Mouse (Mus musculus): ENCODE results near the gene Lyar. TPM values are rescaled to one million over a fixed set of nuclear protein-coding genes. Genes with fewer than 3 reads are reported as not detected.

Lyar gene
- polyA plus RNA-seq, 1 experiment from 2014 or later, result 47.7 TPM

DNA sequence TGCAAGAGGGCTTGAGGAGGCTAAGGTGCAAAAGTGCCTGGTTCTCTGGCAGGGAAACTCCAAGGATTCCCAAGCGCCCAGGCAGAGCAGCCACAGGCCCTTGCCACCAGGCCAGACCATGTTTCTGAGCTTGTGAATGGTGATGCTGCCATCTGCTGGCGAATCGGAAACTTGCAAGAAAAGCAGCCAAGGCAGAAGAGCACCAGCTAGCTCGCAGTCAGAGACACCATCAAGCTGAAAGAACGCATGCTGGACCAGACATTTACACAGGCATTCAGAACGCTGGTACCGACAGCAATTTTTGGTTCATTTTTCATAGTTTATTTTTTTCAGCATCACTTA, 22.8 kb upstream of the Lyar start:
- no peak overlapping the region for H3K4me3 ChIP-seq (replicated peaks; ENCODE audit: low read length)
- no peak overlapping the region for H3K9ac ChIP-seq (replicated peaks; ENCODE audit: low read depth, low read length)
- no peaks in the 10 kb centered on the region for H3K27me3 ChIP-seq (replicated peaks; ENCODE audit: control insufficient read depth, insufficient read depth, low read length)
- ATAC-seq, result peak; percentile 73
- H3K4me2 ChIP-seq (ENCODE audit: low read length), result no peak overlapping the region
- WGBS, result 14% methylated on average over 7 of the region's 7 CpGs
- 0 out of 2 replicates have a peak, but pooled peaks cover 3% of the 10 kb centered on the region for H3K36me3 ChIP-seq (ENCODE audit: control insufficient read depth, insufficient read depth)
- no peaks in the 10 kb centered on the region for H3K9me3 ChIP-seq (ENCODE audit: control insufficient read depth, low read length)
- H3K27ac ChIP-seq (ENCODE audit: low read length), result no peak overlapping the region
- H3K4me1 ChIP-seq (replicated peaks; ENCODE audit: control insufficient read depth, insufficient read depth, low read length), result no peaks in the 10 kb centered on the region

DNA sequence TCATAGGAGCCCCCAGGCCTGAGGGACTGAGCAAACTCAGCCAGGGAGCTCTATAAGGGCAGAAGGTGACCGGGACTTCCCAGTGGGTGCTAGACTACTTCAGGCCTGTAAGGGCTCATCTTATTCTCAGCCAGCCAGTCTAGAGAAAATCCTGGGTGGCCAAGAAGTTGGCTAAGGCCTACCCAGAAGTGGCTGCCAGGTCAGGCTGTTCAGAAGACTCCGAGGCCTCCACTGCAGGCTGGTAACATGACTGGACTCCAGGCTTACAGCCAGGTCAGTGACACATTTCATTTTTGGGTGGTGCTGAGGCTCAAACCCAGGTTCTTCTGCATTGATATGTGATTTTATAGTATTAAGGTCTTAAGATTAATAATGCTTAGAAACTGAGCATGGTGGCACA, 20.6 kb upstream of the Lyar start:
- ATAC-seq, result no peak
- H3K36me3 ChIP-seq (ENCODE audit: control insufficient read depth, insufficient read depth), result peaks cover 5% of the 10 kb centered on the region

DNA sequence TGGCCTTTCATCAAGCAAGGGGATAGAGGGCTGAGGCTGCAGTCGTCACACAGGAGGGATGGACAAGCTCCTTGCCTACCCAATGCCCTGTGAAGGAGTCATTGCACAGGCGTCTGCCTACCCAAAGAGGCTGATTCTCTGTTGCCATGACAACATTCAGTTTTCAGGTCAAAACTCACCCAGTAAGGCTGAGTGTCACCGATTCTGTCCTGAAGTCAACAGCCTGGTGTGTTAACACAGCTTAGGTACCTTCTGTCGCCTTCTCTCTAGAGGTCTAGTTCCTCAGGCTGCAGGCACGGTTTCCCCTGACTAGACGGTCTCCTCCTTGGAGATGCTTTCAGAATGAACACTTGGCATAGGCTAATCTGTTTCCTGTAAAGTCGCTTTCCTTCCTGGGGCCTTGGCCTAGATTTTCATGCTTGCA, 15.0 kb upstream of the Lyar start:
- Histone ChIP-seq H3K9me3 (ENCODE audit: control insufficient read depth, low read length) (no peaks in the 10 kb centered on the region), H3K4me3 (replicated peaks; ENCODE audit: low read length) (no peak overlapping the region), H3K4me2 (ENCODE audit: low read length) (no peak overlapping the region), H3K4me1 (replicated peaks; ENCODE audit: control insufficient read depth, insufficient read depth, low read length) (peaks cover 12% of the 10 kb centered on the region), H3K27ac (ENCODE audit: low read length) (no peak overlapping the region), H3K36me3 (ENCODE audit: control insufficient read depth, insufficient read depth) (peaks cover 3% of the 10 kb centered on the region), H3K9ac (replicated peaks; ENCODE audit: low read depth, low read length) (no peak overlapping the region), H3K27me3 (replicated peaks; ENCODE audit: control insufficient read depth, insufficient read depth, low read length) (no peaks in the 10 kb centered on the region)
- 77% methylated on average over 7 of the region's 7 CpGs for WGBS
- ATAC-seq, result no peak

More for the DNA sequence above, 20.6 kb upstream of the Lyar start:
- Histone ChIP-seq H3K4me1 (replicated peaks; ENCODE audit: control insufficient read depth, insufficient read depth, low read length) (no peaks in the 10 kb centered on the region), H3K4me2 (ENCODE audit: low read length) (no peak overlapping the region), H3K4me3 (replicated peaks; ENCODE audit: low read length) (no peak overlapping the region), H3K9me3 (ENCODE audit: control insufficient read depth, low read length) (no peaks in the 10 kb centered on the region), H3K27ac (ENCODE audit: low read length) (no peak overlapping the region), H3K27me3 (replicated peaks; ENCODE audit: control insufficient read depth, insufficient read depth, low read length) (no peaks in the 10 kb centered on the region), H3K9ac (replicated peaks; ENCODE audit: low read depth, low read length) (no peak overlapping the region)
- WGBS, result 95% methylated on average over 2 of the region's 2 CpGs

DNA sequence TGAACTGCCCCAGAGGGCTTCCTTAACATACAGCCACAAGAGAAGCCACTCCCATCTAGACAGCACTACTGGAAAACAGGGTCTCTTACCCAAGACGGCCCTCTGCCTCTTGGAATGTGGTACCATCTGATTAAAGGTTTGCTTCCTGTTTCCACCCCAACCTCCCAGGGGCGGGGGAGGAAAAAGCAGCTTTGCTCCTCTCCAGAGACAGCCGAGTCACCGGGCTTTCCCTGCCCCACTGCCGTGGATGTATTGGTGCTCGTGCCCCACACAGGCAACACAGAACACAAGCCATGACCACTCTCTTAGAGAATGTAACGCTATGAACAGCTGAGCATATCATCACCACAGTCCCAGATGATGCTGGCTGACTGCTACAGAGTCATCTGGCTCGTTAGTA, 11.3 kb upstream of the Lyar start:
- Histone ChIP-seq H3K27ac (ENCODE audit: low read length) (no peak overlapping the region), H3K9me3 (ENCODE audit: control insufficient read depth, low read length) (no peaks in the 10 kb centered on the region), H3K27me3 (replicated peaks; ENCODE audit: control insufficient read depth, insufficient read depth, low read length) (no peaks in the 10 kb centered on the region), H3K4me1 (replicated peaks; ENCODE audit: control insufficient read depth, insufficient read depth, low read length) (peaks cover 12% of the 10 kb centered on the region), H3K9ac (replicated peaks; ENCODE audit: low read depth, low read length) (no peak overlapping the region), H3K36me3 (ENCODE audit: control insufficient read depth, insufficient read depth) (peaks cover 21% of the 10 kb centered on the region), H3K4me2 (ENCODE audit: low read length) (no peak overlapping the region), H3K4me3 (replicated peaks; ENCODE audit: low read length) (no peak overlapping the region)
- ATAC-seq, result no peak
- 74% methylated on average over 8 of the region's 8 CpGs for WGBS

DNA sequence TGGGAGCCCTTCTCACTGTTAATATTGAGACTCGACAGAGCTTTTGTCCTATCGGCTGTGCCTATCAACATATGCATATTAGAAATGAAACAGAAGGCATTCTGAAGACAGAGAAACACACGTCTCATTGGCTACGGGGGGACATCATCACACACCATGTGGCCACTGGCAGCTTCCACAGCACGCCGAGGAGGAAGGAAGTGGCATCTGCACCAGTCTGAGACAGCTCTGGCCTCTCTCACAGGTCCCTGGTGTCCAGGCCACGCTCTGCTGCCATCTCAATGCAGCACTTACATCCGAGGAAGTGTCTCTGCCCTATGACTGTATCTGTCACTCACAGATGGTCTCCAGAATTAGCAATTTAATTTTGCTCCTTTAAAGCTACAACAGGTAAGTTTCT, 8.6 kb upstream of the Lyar start:
- WGBS, result 89% methylated on average over 8 of the region's 8 CpGs
- Histone ChIP-seq H3K4me1 (replicated peaks; ENCODE audit: control insufficient read depth, insufficient read depth, low read length) (peaks cover 5% of the 10 kb centered on the region), H3K9me3 (ENCODE audit: control insufficient read depth, low read length) (no peaks in the 10 kb centered on the region), H3K27me3 (replicated peaks; ENCODE audit: control insufficient read depth, insufficient read depth, low read length) (no peaks in the 10 kb centered on the region), H3K36me3 (ENCODE audit: control insufficient read depth, insufficient read depth) (peaks cover 18% of the 10 kb centered on the region), H3K4me3 (replicated peaks; ENCODE audit: low read length) (no peak overlapping the region), H3K4me2 (ENCODE audit: low read length) (no peak overlapping the region), H3K9ac (replicated peaks; ENCODE audit: low read depth, low read length) (no peak overlapping the region), H3K27ac (ENCODE audit: low read length) (no peak overlapping the region)
- ATAC-seq, result no peak

DNA sequence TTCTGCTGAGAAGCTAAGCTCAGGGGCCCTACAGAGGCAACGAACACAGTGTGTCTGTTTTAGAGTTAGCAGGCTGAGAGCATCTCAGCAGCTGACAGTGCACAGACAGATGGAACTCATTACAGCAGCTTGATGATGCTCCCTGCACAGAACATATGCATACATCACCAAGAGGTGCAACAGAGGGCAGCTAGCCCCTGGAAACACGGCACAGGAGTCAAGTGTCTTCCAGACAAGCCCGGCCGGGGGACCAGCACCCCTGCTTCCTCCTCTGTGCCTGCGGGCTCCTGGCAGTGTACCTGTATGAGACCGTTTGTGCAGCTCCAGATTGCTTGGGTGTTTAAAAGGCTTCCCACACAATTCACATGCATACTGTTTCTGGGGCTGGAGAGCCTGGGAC, 7.3 kb upstream of the Lyar start:
- Histone ChIP-seq H3K27ac (ENCODE audit: low read length) (no peak overlapping the region), H3K9me3 (ENCODE audit: control insufficient read depth, low read length) (no peaks in the 10 kb centered on the region), H3K4me2 (ENCODE audit: low read length) (no peak overlapping the region), H3K4me3 (replicated peaks; ENCODE audit: low read length) (no peak overlapping the region), H3K9ac (replicated peaks; ENCODE audit: low read depth, low read length) (no peak overlapping the region), H3K4me1 (replicated peaks; ENCODE audit: control insufficient read depth, insufficient read depth, low read length) (no peaks in the 10 kb centered on the region), H3K27me3 (replicated peaks; ENCODE audit: control insufficient read depth, insufficient read depth, low read length) (no peaks in the 10 kb centered on the region), H3K36me3 (ENCODE audit: control insufficient read depth, insufficient read depth) (peaks cover 18% of the 10 kb centered on the region)
- no peak for ATAC-seq
- 92% methylated on average over 6 of the region's 6 CpGs for WGBS

DNA sequence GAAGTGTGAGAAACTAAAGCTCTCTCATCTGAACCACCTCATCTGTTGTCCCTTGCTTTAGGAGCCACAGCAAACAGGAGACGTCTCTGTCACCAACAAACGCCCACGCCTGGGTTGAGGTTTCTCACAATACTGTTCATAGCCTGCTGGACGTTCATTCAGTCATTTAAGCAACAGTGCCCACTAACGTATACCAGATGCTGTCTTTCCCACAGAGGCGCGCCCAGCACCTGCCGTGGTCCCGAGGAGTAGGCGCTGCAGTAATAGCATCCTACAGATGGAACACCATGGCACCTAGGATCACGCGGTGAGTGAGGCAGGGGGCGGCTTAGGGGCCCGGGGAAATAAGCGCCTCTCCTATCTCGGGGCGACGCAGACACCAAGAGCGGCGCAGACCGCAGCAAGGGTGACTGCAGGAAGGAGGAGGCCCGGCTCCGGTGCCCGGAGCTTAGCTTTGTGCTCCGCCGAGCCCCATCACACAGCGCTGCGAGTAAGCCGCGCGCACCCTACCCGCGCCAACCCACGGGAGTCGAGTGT, 431 bp upstream of the Lyar start:
- peak; percentile 84 for ATAC-seq
- H3K4me1 ChIP-seq (replicated peaks; ENCODE audit: control insufficient read depth, insufficient read depth, low read length), result peaks cover 26% of the 10 kb centered on the region
- peak overlapping the region; percentile 86 for H3K27ac ChIP-seq (ENCODE audit: low read length)
- WGBS, result under 1% methylated on average over 35 of the region's 35 CpGs
- H3K4me3 ChIP-seq (replicated peaks; ENCODE audit: low read length), result peak overlapping the region; percentile 86
- H3K36me3 ChIP-seq (ENCODE audit: control insufficient read depth, insufficient read depth), result no peaks in the 10 kb centered on the region
- peak overlapping the region; percentile 92 for H3K9ac ChIP-seq (replicated peaks; ENCODE audit: low read depth, low read length)
- H3K4me2 ChIP-seq (ENCODE audit: low read length), result peak overlapping the region; percentile 93
- H3K9me3 ChIP-seq (ENCODE audit: control insufficient read depth, low read length), result no peaks in the 10 kb centered on the region
- no peaks in the 10 kb centered on the region for H3K27me3 ChIP-seq (replicated peaks; ENCODE audit: control insufficient read depth, insufficient read depth, low read length)

DNA sequence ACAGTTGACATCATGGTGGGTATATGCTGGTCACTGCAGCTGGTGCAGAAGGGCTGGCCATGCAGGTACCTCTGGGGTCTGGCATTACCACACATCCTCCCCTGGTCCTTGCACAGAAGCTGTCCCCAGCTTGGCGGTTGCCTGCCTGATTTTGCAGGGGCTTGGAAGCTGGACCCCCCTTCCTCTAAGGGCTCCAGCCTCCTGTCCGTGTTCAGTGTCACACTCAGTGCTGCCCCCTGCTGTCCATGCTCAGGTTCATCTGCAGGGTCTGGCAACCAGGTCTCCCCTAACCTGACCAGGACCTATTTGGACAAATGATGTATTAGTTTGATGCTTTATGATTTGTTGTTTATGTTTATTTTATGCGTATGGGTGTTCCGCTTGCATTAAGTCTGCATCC, 15.2 kb downstream of the Lyar start:
- Histone ChIP-seq H3K4me3 (replicated peaks; ENCODE audit: low read length) (no peak overlapping the region), H3K4me1 (replicated peaks; ENCODE audit: control insufficient read depth, insufficient read depth, low read length) (no peaks in the 10 kb centered on the region), H3K27ac (ENCODE audit: low read length) (no peak overlapping the region), H3K4me2 (ENCODE audit: low read length) (no peak overlapping the region), H3K9ac (replicated peaks; ENCODE audit: low read depth, low read length) (no peak overlapping the region), H3K9me3 (ENCODE audit: control insufficient read depth, low read length) (no peaks in the 10 kb centered on the region), H3K36me3 (ENCODE audit: control insufficient read depth, insufficient read depth) (peaks cover 8% of the 10 kb centered on the region; the same call in 1 of the 2 replicates), H3K27me3 (replicated peaks; ENCODE audit: control insufficient read depth, insufficient read depth, low read length) (no peaks in the 10 kb centered on the region)
- no peak for ATAC-seq
- WGBS, result 69% methylated on average over 4 of the region's 4 CpGs

DNA sequence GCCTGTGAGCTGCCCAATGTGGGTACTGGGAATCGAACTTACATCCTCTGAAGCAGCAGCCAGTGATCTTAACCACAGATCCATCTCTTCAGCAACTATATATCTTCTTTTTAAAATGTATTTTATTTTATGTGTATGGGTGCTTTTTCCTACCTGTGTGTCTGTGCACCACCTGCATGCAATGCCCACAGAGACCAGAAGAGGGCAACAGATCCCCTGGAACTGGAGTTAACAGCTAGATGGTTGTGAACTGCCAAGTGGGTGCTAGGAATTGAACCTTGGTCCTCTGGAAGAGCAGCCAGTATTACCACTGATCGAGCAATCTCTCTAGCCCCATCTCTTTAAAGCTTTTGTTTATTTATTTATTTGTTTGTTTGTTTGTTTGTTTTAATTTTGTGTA, 16.4 kb downstream of the Lyar start:
- Histone ChIP-seq H3K27me3 (replicated peaks; ENCODE audit: control insufficient read depth, insufficient read depth, low read length) (no peaks in the 10 kb centered on the region), H3K36me3 (ENCODE audit: control insufficient read depth, insufficient read depth) (peaks cover 5% of the 10 kb centered on the region; the same call in 1 of the 2 replicates), H3K4me2 (ENCODE audit: low read length) (no peak overlapping the region), H3K9me3 (ENCODE audit: control insufficient read depth, low read length) (no peaks in the 10 kb centered on the region), H3K27ac (ENCODE audit: low read length) (no peak overlapping the region), H3K4me3 (replicated peaks; ENCODE audit: low read length) (no peak overlapping the region), H3K9ac (replicated peaks; ENCODE audit: low read depth, low read length) (no peak overlapping the region), H3K4me1 (replicated peaks; ENCODE audit: control insufficient read depth, insufficient read depth, low read length) (no peaks in the 10 kb centered on the region)
- WGBS, result 95% methylated on average over 2 of the region's 2 CpGs
- no peak for ATAC-seq
